Mouse (Mus musculus) testis, adult 2 months (tissue): ENCODE data around the gene Cib1. TPM values are rescaled to one million over a fixed set of nuclear protein-coding genes. Genes with fewer than 3 reads are reported as not detected.
A peak's percentile ranks its signal among the peaks of the same experiment; 100 is the strongest.

Experiments used
- H3K27ac ChIP-seq: fragments of 200-500 bp; 2 replicates; pipeline ENCODE4 v1.5.1; 2012; ENCODE audit warnings: low read depth, low read length; ENCODE audit not compliant: control insufficient read depth, insufficient read depth
- H3K27me3 ChIP-seq: fragments of 200-500 bp; 2 replicates; pipeline ENCODE4 v1.6.1; 2012; ENCODE audit warnings: mild to moderate bottlenecking, low read length, moderate library complexity; ENCODE audit not compliant: control insufficient read depth, insufficient read depth
- H3K36me3 ChIP-seq: fragments of 200-500 bp; 2 replicates; pipeline ENCODE4 v1.6.1; 2012; ENCODE audit warnings: mild to moderate bottlenecking, low read length; ENCODE audit not compliant: control insufficient read depth, insufficient read depth
- H3K4me1 ChIP-seq: fragments of 200-500 bp; 2 replicates; pipeline ENCODE4 v1.6.1; 2012; ENCODE audit warnings: low read length; ENCODE audit not compliant: control insufficient read depth, insufficient read depth
- H3K4me3 ChIP-seq: fragments of 200-500 bp; 2 replicates; pipeline ENCODE4 v1.5.1; 2012; ENCODE audit warnings: low read depth, mild to moderate bottlenecking, low read length, moderate library complexity, mixed read lengths; ENCODE audit not compliant: control insufficient read depth
- CTCF ChIP-seq: fragments of 200-500 bp; IDR thresholded peaks from 2 replicates; pipeline ENCODE4 v1.5.1; 2012; ENCODE audit warnings: low read depth, mild to moderate bottlenecking, inconsistent platforms, low read length, moderate library complexity; ENCODE audit not compliant: control insufficient read depth, insufficient read depth, insufficient replicate concordance
- POLR2A ChIP-seq: fragments of 200-500 bp; IDR thresholded peaks from 2 replicates; pipeline ENCODE4 v1.6.1; 2012; ENCODE audit warnings: low read depth, mild to moderate bottlenecking, inconsistent platforms, low read length, moderate library complexity; ENCODE audit not compliant: control insufficient read depth
- polyA plus RNA-seq: library from polyadenylated mRNA; depleted of rRNA; stranded (reverse); fragments of >200 nt; gene quantifications from 2 replicates; pipeline ENCODE4 v1.2.3, GENCODE M21; 2012; rRNA removed

Cib1 gene
- 406 and 411 TPM in 2 replicates for polyA plus RNA-seq

GRCm38 (mm10) chr7:80232489-80233029 is at the start of gene Cib1, which contains the start of gene Gdpgp1:
Gene Cib1 (minus strand): TSS chr7:80232813.
Gene Gdpgp1 (plus strand): TSS chr7:80232865.
- peaks cover 8% of the 10 kb centered on the region for H3K4me1 ChIP-seq

GRCm38 (mm10) chr7:80281646-80282045 is 49.0 kb upstream of the Cib1 start:
- TF ChIP-seq POLR2A (no peak), CTCF (no peak)
- Histone ChIP-seq H3K27ac (no peak overlapping the region), H3K4me3 (no peak overlapping the region), H3K4me1 (no peaks in the 10 kb centered on the region), H3K27me3 (no peaks in the 10 kb centered on the region), H3K36me3 (no peaks in the 10 kb centered on the region; the same call in 1 of the 2 replicates)

More at GRCm38 (mm10) chr7:80232489-80233029, at the start of gene Cib1, which contains the start of gene Gdpgp1:
- TF ChIP-seq POLR2A (no peak; the same call in 1 of the 2 replicates), CTCF (no peak)
- Histone ChIP-seq H3K27ac (peak within 1 kb of the TSS; percentile 89), H3K4me3 (peak within 1 kb of the TSS; percentile 97), H3K27me3 (no peaks in the 10 kb centered on the region), H3K36me3 (no peaks in the 10 kb centered on the region; the same call in 1 of the 2 replicates)

GRCm38 (mm10) chr7:80280998-80281397 is 48.4 kb upstream of the Cib1 start:
- TF ChIP-seq CTCF (no peak), POLR2A (no peak)
- Histone ChIP-seq H3K4me3 (no peak overlapping the region), H3K36me3 (peaks cover 2% of the 10 kb centered on the region), H3K27ac (no peak overlapping the region), H3K4me1 (no peaks in the 10 kb centered on the region), H3K27me3 (no peaks in the 10 kb centered on the region)

- Histone ChIP-seq H3K27me3 (no peaks in the 10 kb centered on the region), H3K27ac (no peak overlapping the region), H3K36me3 (peaks cover 2% of the 10 kb centered on the region), H3K4me1 (no peaks in the 10 kb centered on the region), H3K4me3 (no peak overlapping the region)
- TF ChIP-seq POLR2A (no peak), CTCF (no peak)
These were observed 47.4 kb upstream of the Cib1 start for GRCm38 (mm10) chr7:80280032-80280431.

GRCm38 (mm10) chr7:80276374-80276773 is 43.8 kb upstream of the Cib1 start:
- H3K4me3 ChIP-seq, result no peak overlapping the region
- no peaks in the 10 kb centered on the region for H3K27me3 ChIP-seq
- H3K4me1 ChIP-seq, result no peaks in the 10 kb centered on the region
- H3K27ac ChIP-seq, result no peak overlapping the region
- TF ChIP-seq POLR2A (no peak), CTCF (no peak)
- H3K36me3 ChIP-seq, result peaks cover 2% of the 10 kb centered on the region

- H3K36me3 ChIP-seq, result peaks cover 2% of the 10 kb centered on the region
- H3K27me3 ChIP-seq, result no peaks in the 10 kb centered on the region
- TF ChIP-seq CTCF (no peak), POLR2A (no peak)
These were observed 40.8 kb upstream of the Cib1 start for GRCm38 (mm10) chr7:80273456-80273855.

GRCm38 (mm10) chr7:80269751-80270255 is 37.2 kb upstream of the Cib1 start:
- TF ChIP-seq CTCF (no peak), POLR2A (peak; percentile 3; the same call in 1 of the 2 replicates)
- Histone ChIP-seq H3K4me1 (peaks cover 6% of the 10 kb centered on the region; the same call in 1 of the 2 replicates), H3K27me3 (no peaks in the 10 kb centered on the region), H3K4me3 (peak overlapping the region; percentile 96), H3K36me3 (peaks cover 1% of the 10 kb centered on the region; the same call in 1 of the 2 replicates), H3K27ac (peak overlapping the region; percentile 76)

More at GRCm38 (mm10) chr7:80273456-80273855, 40.8 kb upstream of the Cib1 start:
- no peak overlapping the region for H3K27ac ChIP-seq
- H3K4me1 ChIP-seq, result peaks cover 6% of the 10 kb centered on the region; the same call in 1 of the 2 replicates
- no peak overlapping the region for H3K4me3 ChIP-seq

GRCm38 (mm10) chr7:80268897-80269750 is 36.5 kb upstream of the Cib1 start, which contains the start of gene Vps33b:
Gene Vps33b (plus strand): TSS chr7:80269649.
- Histone ChIP-seq H3K4me3 (peak within 1 kb of the TSS; percentile 96), H3K27me3 (no peaks in the 10 kb centered on the region), H3K36me3 (peaks cover 2% of the 10 kb centered on the region; the same call in 1 of the 2 replicates), H3K27ac (peak within 1 kb of the TSS; percentile 76), H3K4me1 (peaks cover 6% of the 10 kb centered on the region; the same call in 1 of the 2 replicates)
- TF ChIP-seq CTCF (no peak), POLR2A (peak; percentile 63)
